10 mouse cellular contexts compared by ENCODE assay signal in genomic region chr13:107406977-107407673, GRCm38 (mm10).
DNase-seq lines count a peak whose midpoint lies in the region; ATAC-seq and TF ChIP-seq lines count a peak whose summit lies in the region.
"Had no signal": no experiment of that assay in that cellular context is flagged by ENCODE, and none has a peak within 500 bp of the region (broad histone marks: within the 10 kb centered on the region; RNA-seq: fewer than 3 reads in every experiment).

No protein-coding gene starts in this region.

- H3K27me3 ChIP-seq in forebrain, embryonic 15.5 days, result no peaks in the 10 kb centered on the region
- H3K27me3 ChIP-seq in heart, adult 2 months (ENCODE audit: control insufficient read depth, insufficient read depth, low read length), result no peaks in the 10 kb centered on the region
- H3K27me3 ChIP-seq: limb, embryonic 12.5 days had no signal

- H3K4me2 ChIP-seq in forebrain, embryonic 15.5 days (replicated peaks), result peak overlapping the region; percentile 16; the same call in 1 of the 2 replicates
- H3K4me2 ChIP-seq: limb, embryonic 12.5 days had no signal

- WGBS in forebrain, embryonic 15.5 days, result 9% methylated on average over 5 of the region's 5 CpGs
- whole genome bisulfite sequencing in olfactory bulb, adult 2 months, result 32% methylated on average over 5 of the region's 5 CpGs
- WGBS in heart, adult 2 months, result 51% methylated on average over 5 of the region's 5 CpGs

- H3K4me3 ChIP-seq in cortical plate, adult 2 months (ENCODE audit: insufficient read depth, low read length), result no peak overlapping the region
- no peak overlapping the region for H3K4me3 ChIP-seq in forebrain, embryonic 15.5 days
- H3K4me3 ChIP-seq in olfactory bulb, adult 2 months (ENCODE audit: insufficient read depth, low read depth, low read length), result no peak overlapping the region
- H3K4me3 ChIP-seq in heart, adult 2 months, result no peak overlapping the region
- H3K4me3 ChIP-seq: limb, embryonic 12.5 days had no signal

- H3K27ac ChIP-seq in cortical plate, adult 2 months (ENCODE audit: insufficient read depth, low read length), result peak overlapping the region; percentile 64; the same call in 1 of the 2 replicates
- peak overlapping the region; percentile 69 for H3K27ac ChIP-seq in forebrain, embryonic 15.5 days (replicated peaks)
- peak overlapping the region; percentile 44; the same call in 1 of the 2 replicates for H3K27ac ChIP-seq in olfactory bulb, adult 2 months (ENCODE audit: insufficient read depth, low read depth, low read length)
- no peak overlapping the region for H3K27ac ChIP-seq in heart, adult 2 months
- H3K27ac ChIP-seq: limb, embryonic 12.5 days had no signal

- peak; percentile 96 for ATAC-seq in forebrain, embryonic 15.5 days (replicated peaks)

- H3K79me2 ChIP-seq in heart, adult 2 months (replicated peaks; ENCODE audit: control insufficient read depth, insufficient read depth, low read length), result no peaks in the 10 kb centered on the region

- H3K9ac ChIP-seq in forebrain, embryonic 15.5 days (replicated peaks), result no peak overlapping the region
- no peak overlapping the region for H3K9ac ChIP-seq in heart, adult 2 months (ENCODE audit: low read depth, low read length)
- H3K9ac ChIP-seq: limb, embryonic 12.5 days had no signal

- DNase-seq in layer of hippocampus, postnatal 14 days (ENCODE audit: low spot score in 2 of 2), result peak; percentile 73 to 83
- DNase-seq in embryo, embryonic 11 days, result no peak
- DNase-seq in heart, adult 2 months, result no peak
- DNase-seq in gastrocnemius, postnatal 10 days, result no peak
- DNase-seq: lung, postnatal 4 days; thymus, postnatal 25 days had no signal

- intact Hi-C loops in heart, adult 2 months (cut with DNase I), result no loop called here

- no peaks in the 10 kb centered on the region; the same call in 1 of the 2 replicates for H3K4me1 ChIP-seq in cortical plate, adult 2 months (ENCODE audit: control insufficient read depth, insufficient read depth, low read length)
- peaks cover 18% of the 10 kb centered on the region for H3K4me1 ChIP-seq in forebrain, embryonic 15.5 days
- 0 out of 2 replicates have a peak, but pooled peaks cover 3% of the 10 kb centered on the region for H3K4me1 ChIP-seq in olfactory bulb, adult 2 months (ENCODE audit: control insufficient read depth, insufficient read depth, low read length)
- no peaks in the 10 kb centered on the region for H3K4me1 ChIP-seq in heart, adult 2 months (ENCODE audit: control insufficient read depth, insufficient read depth, low read length)
- H3K4me1 ChIP-seq: limb, embryonic 12.5 days had no signal

- H3K36me3 ChIP-seq in forebrain, embryonic 15.5 days, result no peaks in the 10 kb centered on the region
- no peaks in the 10 kb centered on the region for H3K36me3 ChIP-seq in heart, adult 2 months (ENCODE audit: control insufficient read depth, insufficient read depth, low read length)
- H3K36me3 ChIP-seq: limb, embryonic 12.5 days had no signal

- TF ChIP-seq POLR2A in cortical plate, adult 2 months (IDR thresholded peaks at IDR 0.05; ENCODE audit: extremely low read depth, insufficient read depth, low read length), result no peak
- TF ChIP-seq POLR2A in olfactory bulb, adult 2 months (IDR thresholded peaks at IDR 0.05; ENCODE audit: insufficient read depth, low read depth, low read length), result no peak
- TF ChIP-seq POLR2A in heart, adult 2 months (IDR thresholded peaks at IDR 0.05; ENCODE audit: insufficient read depth, low read depth, low read length), result no peak

- H3K9me3 ChIP-seq in forebrain, embryonic 15.5 days, result no peaks in the 10 kb centered on the region
- H3K9me3 ChIP-seq: limb, embryonic 12.5 days had no signal

- no peak for TF ChIP-seq CTCF in cortical plate, adult 2 months (IDR thresholded peaks at IDR 0.05; ENCODE audit: extremely low read depth, insufficient read depth, low read length)
- TF ChIP-seq CTCF in olfactory bulb, adult 2 months (IDR thresholded peaks at IDR 0.05; ENCODE audit: insufficient read depth, low read depth, low read length), result no peak
- TF ChIP-seq CTCF in heart, adult 2 months (IDR thresholded peaks at IDR 0.05), result no peak

- TF ChIP-seq EP300 in heart, adult 2 months (IDR thresholded peaks at IDR 0.05; ENCODE audit: insufficient read depth, low read depth, low read length), result no peak

Comparison
In these comparisons a context has a peak if more than half of its experiments do, and no peak if none do; other contexts are left out.
1. DNase-seq: peak in layer of hippocampus, postnatal 14 days (2 of 2); none in embryo, embryonic 11 days (single experiment), heart, adult 2 months (0 of 2) and gastrocnemius, postnatal 10 days (single experiment).